Mouse (Mus musculus) liver, embryonic 15.5 days (tissue): Measurements from ENCODE around the gene Cbx6. TPM values are rescaled to one million over a fixed set of nuclear protein-coding genes. Genes with fewer than 3 reads are reported as not detected.

ENCODE experiments used
- ATAC-seq: fragments of 200-750 bp; cut with Nextera tagmentation; 2 replicates; pipeline ENCODE4 v1.8.0; 2017; ENCODE audit warnings: moderate number of reproducible peaks, mild to moderate bottlenecking, moderate library complexity; ENCODE audit not compliant: insufficient read depth
- H3K27ac ChIP-seq: fragments of 300-500 bp; sonication (generic); replicated peaks from 2 replicates; pipeline ENCODE4 v1.5.1; 2015; ENCODE audit warnings: mild to moderate bottlenecking, inconsistent platforms
- H3K27me3 ChIP-seq: fragments of 300-500 bp; sonication (generic); 2 replicates; pipeline ENCODE4 v1.6.1; 2015; ENCODE audit warnings: mild to moderate bottlenecking, inconsistent platforms
- H3K36me3 ChIP-seq: fragments of 300-500 bp; sonication (generic); replicated peaks from 2 replicates; pipeline ENCODE4 v1.6.1; 2015; ENCODE audit warnings: moderate library complexity, mild to moderate bottlenecking, inconsistent platforms
- H3K4me1 ChIP-seq: fragments of 300-500 bp; sonication (generic); replicated peaks from 2 replicates; pipeline ENCODE4 v1.6.1; 2015; ENCODE audit warnings: inconsistent platforms
- H3K4me2 ChIP-seq: fragments of 300-500 bp; sonication (generic); 2 replicates; pipeline ENCODE4 v1.6.1; 2015; ENCODE audit warnings: moderate library complexity, mild to moderate bottlenecking, inconsistent platforms
- H3K4me3 ChIP-seq: fragments of 300-500 bp; sonication (generic); replicated peaks from 2 replicates; pipeline ENCODE4 v1.5.1; 2015; ENCODE audit warnings: mild to moderate bottlenecking, inconsistent platforms
- H3K9ac ChIP-seq: fragments of 300-500 bp; sonication (generic); 2 replicates; pipeline ENCODE4 v1.6.1; 2015; ENCODE audit warnings: moderate library complexity, mild to moderate bottlenecking, inconsistent platforms
- H3K9me3 ChIP-seq: fragments of 300-500 bp; sonication (generic); replicated peaks from 2 replicates; pipeline ENCODE4 v1.6.1; 2016; ENCODE audit warnings: inconsistent platforms
- WGBS: fragments of 180-500 bp; shearing (Covaris S2); methylation state at CpG from one replicate; pipeline ENCODE4 v1.1.7; 2015; ENCODE audit warnings: mixed read lengths; ENCODE audit not compliant: insufficient replicate concordance; 5-methylcytosine and 5-hydroxymethylcytosine counted together
- polyA plus RNA-seq: library from polyadenylated mRNA; unstranded; fragments of >200 nt; fragmentation: Nextera tagmentation; extraction: Ambion mirVana; gene quantifications from 2 replicates; pipeline ENCODE4 v1.2.1, GENCODE M21; 2015

Gene Cbx6
- 6.7 and 8.1 TPM in 2 replicates for polyA plus RNA-seq

GRCm38 (mm10) chr15:79834130-79834880 lies at the start of gene Cbx6, which contains the start of gene Npcd:
TSS of gene Cbx6 (minus strand) at chr15:79834688.
TSS of gene Npcd (minus strand) at chr15:79834237.
- H3K4me2 ChIP-seq, result peak within 1 kb of the TSS; percentile 91
- H3K27me3 ChIP-seq, result peaks cover 11% of the 10 kb centered on the region; the same call in 1 of the 2 replicates
- peak within 1 kb of the TSS; percentile 59; the same call in 1 of the 2 replicates for H3K27ac ChIP-seq
- H3K4me3 ChIP-seq, result peak within 1 kb of the TSS; percentile 77
- peak within 1 kb of the TSS; percentile 73 for H3K9ac ChIP-seq
- 2% methylated on average over 58 of the region's 58 CpGs for WGBS
- peaks cover 34% of the 10 kb centered on the region for H3K4me1 ChIP-seq
- H3K9me3 ChIP-seq, result no peaks in the 10 kb centered on the region
- H3K36me3 ChIP-seq, result 0 out of 2 replicates have a peak, but pooled peaks cover 5% of the 10 kb centered on the region
- ATAC-seq, result peak; percentile 89

- Histone ChIP-seq H3K9ac (peak overlapping the region; percentile 48), H3K27me3 (peaks cover 15% of the 10 kb centered on the region), H3K36me3 (no peaks in the 10 kb centered on the region), H3K27ac (peak overlapping the region; percentile 58), H3K4me2 (peak overlapping the region; percentile 81), H3K9me3 (no peaks in the 10 kb centered on the region), H3K4me1 (peaks cover 10% of the 10 kb centered on the region), H3K4me3 (peak overlapping the region; percentile 60)
- under 1% methylated on average over 30 of the region's 30 CpGs for WGBS
- ATAC-seq, result peak; percentile 78; the same call in 1 of the 2 replicates
These were observed 48.9 kb upstream of the Cbx6 start for GRCm38 (mm10) chr15:79883352-79883822.

GRCm38 (mm10) chr15:79882623-79883267 lies 48.3 kb upstream of the Cbx6 start:
- Histone ChIP-seq H3K4me3 (peak overlapping the region; percentile 60), H3K9ac (no peak overlapping the region), H3K4me2 (peak overlapping the region; percentile 81), H3K9me3 (no peaks in the 10 kb centered on the region), H3K36me3 (no peaks in the 10 kb centered on the region), H3K27ac (no peak overlapping the region), H3K4me1 (peaks cover 10% of the 10 kb centered on the region), H3K27me3 (peaks cover 15% of the 10 kb centered on the region)
- no peak for ATAC-seq
- WGBS, result 26% methylated on average over 19 of the region's 19 CpGs

GRCm38 (mm10) chr15:79880477-79880876 lies 46.0 kb upstream of the Cbx6 start:
- Histone ChIP-seq H3K27me3 (peaks cover 15% of the 10 kb centered on the region), H3K9ac (no peak overlapping the region), H3K4me2 (no peak overlapping the region), H3K36me3 (no peaks in the 10 kb centered on the region), H3K4me1 (peaks cover 10% of the 10 kb centered on the region), H3K27ac (no peak overlapping the region), H3K9me3 (no peaks in the 10 kb centered on the region), H3K4me3 (no peak overlapping the region)
- ATAC-seq, result no peak
- 66% methylated on average over 3 of the region's 3 CpGs for WGBS

GRCm38 (mm10) chr15:79879319-79879718 lies 44.8 kb upstream of the Cbx6 start:
- H3K27me3 ChIP-seq, result peaks cover 15% of the 10 kb centered on the region
- no peaks in the 10 kb centered on the region for H3K9me3 ChIP-seq
- peaks cover 10% of the 10 kb centered on the region for H3K4me1 ChIP-seq
- H3K36me3 ChIP-seq, result no peaks in the 10 kb centered on the region
- no peak overlapping the region for H3K4me3 ChIP-seq
- H3K9ac ChIP-seq, result no peak overlapping the region
- no peak overlapping the region for H3K27ac ChIP-seq
- no peak overlapping the region for H3K4me2 ChIP-seq
- WGBS, result 51% methylated on average over 13 of the region's 13 CpGs
- ATAC-seq, result no peak

GRCm38 (mm10) chr15:79878725-79879136 lies 44.2 kb upstream of the Cbx6 start:
- Histone ChIP-seq H3K27ac (no peak overlapping the region), H3K9ac (no peak overlapping the region), H3K36me3 (no peaks in the 10 kb centered on the region), H3K4me3 (no peak overlapping the region), H3K4me1 (peaks cover 10% of the 10 kb centered on the region), H3K4me2 (no peak overlapping the region), H3K9me3 (no peaks in the 10 kb centered on the region), H3K27me3 (peaks cover 15% of the 10 kb centered on the region)
- ATAC-seq, result no peak
- 56% methylated on average over 6 of the region's 6 CpGs for WGBS

- H3K4me1 ChIP-seq, result no peaks in the 10 kb centered on the region
- no peaks in the 10 kb centered on the region for H3K9me3 ChIP-seq
- no peak overlapping the region for H3K27ac ChIP-seq
- no peak overlapping the region for H3K4me3 ChIP-seq
- H3K36me3 ChIP-seq, result no peaks in the 10 kb centered on the region
- H3K4me2 ChIP-seq, result no peak overlapping the region
- WGBS, result 76% methylated on average over 18 of the region's 18 CpGs
- no peak for ATAC-seq
- peaks cover 3% of the 10 kb centered on the region for H3K27me3 ChIP-seq
- no peak overlapping the region for H3K9ac ChIP-seq
These were observed 40.9 kb upstream of the Cbx6 start for GRCm38 (mm10) chr15:79875261-79875995.

GRCm38 (mm10) chr15:79873995-79874394 lies 39.5 kb upstream of the Cbx6 start:
- Histone ChIP-seq H3K9ac (no peak overlapping the region), H3K4me2 (no peak overlapping the region), H3K27me3 (no peaks in the 10 kb centered on the region; the same call in 1 of the 2 replicates), H3K4me3 (no peak overlapping the region), H3K4me1 (no peaks in the 10 kb centered on the region), H3K27ac (no peak overlapping the region), H3K9me3 (no peaks in the 10 kb centered on the region), H3K36me3 (no peaks in the 10 kb centered on the region)
- ATAC-seq, result no peak
- 34% methylated on average over 2 of the region's 2 CpGs for WGBS

GRCm38 (mm10) chr15:79873545-79873944 lies 39.1 kb upstream of the Cbx6 start:
- Histone ChIP-seq H3K9ac (no peak overlapping the region), H3K36me3 (no peaks in the 10 kb centered on the region), H3K27me3 (no peaks in the 10 kb centered on the region), H3K4me3 (no peak overlapping the region), H3K27ac (no peak overlapping the region), H3K9me3 (no peaks in the 10 kb centered on the region), H3K4me2 (no peak overlapping the region), H3K4me1 (no peaks in the 10 kb centered on the region)
- ATAC-seq, result no peak
- whole genome bisulfite sequencing, result 70% methylated on average over 8 of the region's 8 CpGs

- Histone ChIP-seq H3K4me2 (no peak overlapping the region), H3K9me3 (no peaks in the 10 kb centered on the region), H3K4me1 (no peaks in the 10 kb centered on the region), H3K36me3 (no peaks in the 10 kb centered on the region), H3K27ac (no peak overlapping the region), H3K27me3 (no peaks in the 10 kb centered on the region), H3K4me3 (no peak overlapping the region), H3K9ac (no peak overlapping the region)
- WGBS, result 47% methylated on average over 3 of the region's 3 CpGs
- no peak for ATAC-seq
These were observed 32.9 kb upstream of the Cbx6 start for GRCm38 (mm10) chr15:79867260-79868002.
